Mouse (Mus musculus) gastrocnemius, postnatal 10 days (tissue): ENCODE measurements around the gene Ccdc142. TPM values are rescaled to one million over a fixed set of nuclear protein-coding genes. Genes with fewer than 3 reads are reported as not detected.

Source experiments
- DNase-seq: peaks from one replicate; pipeline ENCODE4 v3.0.0; 2021; ENCODE audit warnings: mixed read lengths
- microRNA-seq, 2 experiments: library from miRNA; unstranded; fragments of <30 nt; microRNA quantifications; one replicate each; pipeline ENCODE4 v1.2.0; 2021
- total RNA-seq, 2 experiments: library from RNA; stranded (reverse); gene quantifications; 2 replicates each; pipeline ENCODE4 v1.2.3; 2021

Gene Ccdc142
- total RNA-seq, 2 experiments from 2014 or later = 0.19 to 1.2 TPM

DNA sequence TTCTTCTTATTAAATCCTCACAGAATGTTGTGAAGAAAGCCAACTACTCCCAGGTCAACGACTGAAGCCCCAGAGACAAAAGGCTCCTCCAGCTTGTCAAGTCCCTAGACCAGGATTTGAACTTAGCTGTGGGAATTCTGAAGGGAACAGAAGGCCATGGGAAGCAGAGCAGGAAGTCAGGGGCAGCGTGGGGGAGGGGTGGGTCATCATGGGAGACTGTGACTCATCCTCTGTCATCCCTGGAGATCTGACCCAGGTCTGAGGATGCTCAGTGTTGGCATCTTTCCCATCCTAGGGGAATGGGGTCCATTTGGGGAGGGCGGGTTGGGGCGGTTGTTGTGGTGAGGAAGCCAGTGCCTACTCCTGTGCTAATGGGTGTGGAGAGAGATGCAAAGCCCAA is 40.2 kb downstream of the Ccdc142 start:
- DNase-seq = no peak

- DNase-seq = no peak
Measured at GRCm38 (mm10) chr6:83142211-83142731, 40.9 kb downstream of the Ccdc142 start.

GRCm38 (mm10) chr6:83142886-83143285 is 41.5 kb downstream of the Ccdc142 start:
- DNase-seq = no peak

DNA sequence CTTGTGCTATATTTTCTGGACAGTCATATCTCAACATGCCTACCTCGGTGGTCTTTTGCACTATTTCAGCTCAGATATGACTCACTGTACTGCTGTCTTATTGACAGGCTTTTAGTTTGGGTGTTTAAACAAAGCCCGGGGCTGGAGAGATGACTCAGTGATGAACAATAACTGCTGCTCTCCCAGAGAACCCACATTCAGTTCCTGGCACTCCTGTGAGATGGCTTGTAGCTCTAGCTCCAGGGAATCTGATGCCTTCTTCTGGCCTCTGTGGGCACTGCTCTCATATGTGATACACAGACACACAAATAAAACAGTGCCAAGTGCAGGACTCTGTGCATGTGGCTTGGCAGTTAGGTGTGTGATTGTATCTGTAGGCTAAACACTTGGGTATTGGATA is 43.8 kb downstream of the Ccdc142 start:
- DNase-seq = no peak

DNA sequence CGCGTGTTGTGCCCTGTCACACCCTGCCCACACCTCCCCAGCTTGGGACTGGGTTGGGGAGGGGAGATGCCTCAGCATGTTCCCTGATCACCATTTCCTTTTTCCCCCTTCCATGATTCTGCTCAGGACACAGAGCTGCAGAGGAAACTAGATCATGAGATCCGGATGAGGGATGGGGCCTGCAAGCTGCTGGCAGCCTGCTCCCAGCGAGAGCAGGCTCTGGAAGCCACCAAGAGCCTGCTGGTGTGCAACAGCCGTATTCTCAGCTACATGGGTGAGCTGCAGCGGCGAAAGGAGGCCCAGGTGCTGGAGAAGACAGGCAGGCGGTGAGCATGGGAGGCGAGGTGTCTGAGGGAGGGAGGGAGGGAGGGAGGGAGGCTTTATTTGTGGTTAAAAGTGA is 44.4 kb downstream of the Ccdc142 start:
- DNase-seq = no peak

GRCm38 (mm10) chr6:83147280-83147679 is 45.9 kb downstream of the Ccdc142 start:
- DNase-seq = no peak

- DNase-seq = no peak
Measured at GRCm38 (mm10) chr6:83151721-83152120, 50.3 kb downstream of the Ccdc142 start.

GRCm38 (mm10) chr6:83153038-83153437 is 51.6 kb downstream of the Ccdc142 start:
- no peak for DNase-seq

DNA sequence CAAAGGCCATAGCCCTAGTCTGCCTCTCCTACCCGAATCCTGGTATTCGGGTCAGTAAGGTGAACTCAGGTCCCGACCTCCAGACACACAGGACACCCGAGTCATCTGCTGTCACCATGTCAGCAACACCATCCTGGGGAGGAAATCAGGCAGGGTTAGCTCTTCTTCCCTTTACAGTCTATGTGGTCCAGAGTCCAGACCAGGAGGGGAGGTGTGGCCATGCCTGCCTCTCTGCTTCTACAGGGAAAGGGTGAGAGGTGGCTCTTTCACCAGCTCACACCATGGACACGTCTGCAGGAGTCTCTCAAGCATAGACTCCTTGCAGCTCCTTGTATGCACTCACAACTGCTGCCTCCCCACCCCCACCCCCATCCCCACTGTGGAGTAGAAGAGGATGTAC is 52.1 kb downstream of the Ccdc142 start:
- no peak for DNase-seq

GRCm38 (mm10) chr6:83155552-83156238 is 54.3 kb downstream of the Ccdc142 start:
- DNase-seq = peak; percentile 44

DNA sequence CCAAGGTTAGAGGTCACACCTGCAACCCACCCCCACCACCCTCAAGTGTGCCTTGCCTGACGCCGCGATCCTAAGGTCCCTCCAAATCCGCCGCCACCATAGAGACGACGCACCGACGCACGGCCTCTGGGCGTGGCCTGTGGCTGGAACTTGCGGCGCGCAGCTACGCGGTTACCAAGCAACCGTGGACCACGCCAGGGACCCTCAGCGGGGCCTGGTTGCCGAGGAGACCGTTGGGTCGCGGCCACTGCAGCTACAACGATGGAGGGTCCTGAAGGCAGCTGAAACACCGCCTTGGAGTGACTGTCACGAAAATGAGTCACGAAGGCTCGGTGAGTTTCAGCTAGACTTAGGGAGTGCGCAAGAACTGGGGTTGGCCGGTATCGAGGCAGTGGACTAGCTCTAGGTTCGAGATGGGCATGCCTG is 54.9 kb downstream of the Ccdc142 start, which contains the start of the genes Wdr54 and 1700003E16Rik:
Gene Wdr54, minus strand, starts transcription at position 139 of the 426 bp plus-strand sequence.
Gene 1700003E16Rik, plus strand, starts transcription at position 146 of the 426 bp plus-strand sequence.
- DNase-seq = peak; percentile 48

Small RNAs within 50 kb of the gene (microRNA-seq; reads per million reads assigned to microRNA genes)
- 0 reads per million in 2 experiments for gene Mir3470a

Other genes starting within 250 kb of the Ccdc142 start
- under 1 TPM; 0.47 to 0.49 TPM for gene Sema4f, start 161.8 kb upstream of the Ccdc142 start, total RNA-seq
- under 1 TPM in 1 of 2 experiments, not detected in 1; 0.49 TPM for gene M1ap, start 154.7 kb upstream of the Ccdc142 start, total RNA-seq
- gene Dok1, start 68.1 kb upstream of the Ccdc142 start, total RNA-seq = 10 to 100 TPM in 1 of 2 experiments, 1 to 10 TPM in 1; 6.2 to 10.7 TPM
- 10 to 100 TPM; 10.5 to 11.9 TPM for gene Loxl3, start 67.4 kb upstream of the Ccdc142 start, total RNA-seq
- gene Aup1, start 47.1 kb upstream of the Ccdc142 start, total RNA-seq = 10 to 100 TPM; 66.9 to 70.7 TPM
- gene Htra2, start 46.3 kb upstream of the Ccdc142 start, total RNA-seq = 10 to 100 TPM; 23.8 to 28.4 TPM
- under 1 TPM; 0.42 to 0.65 TPM for gene Dqx1, start 43.8 kb upstream of the Ccdc142 start, total RNA-seq
- gene Tlx2, start 31.3 kb upstream of the Ccdc142 start, total RNA-seq = not detected
- 1 to 10 TPM; 5.5 to 8.5 TPM for gene Pcgf1, start 23.7 kb upstream of the Ccdc142 start, total RNA-seq
- 1 to 10 TPM in 1 of 2 experiments, under 1 TPM in 1; 0.33 to 1.3 TPM for gene Lbx2, start 15.2 kb upstream of the Ccdc142 start, total RNA-seq
- gene Gm42688, start within 50 bp of the Ccdc142 start, total RNA-seq = 1 to 10 TPM; 1.4 to 2.3 TPM
- gene Mrpl53, start 7.4 kb downstream of the Ccdc142 start, total RNA-seq = 100 to 1,000 TPM; 101 to 114 TPM
- gene Mogs, start 13.9 kb downstream of the Ccdc142 start, total RNA-seq = 10 to 100 TPM; 11.0 to 15.7 TPM
- gene Wbp1, start 20.0 kb downstream of the Ccdc142 start, total RNA-seq = 10 to 100 TPM; 48.0 to 52.3 TPM
- gene Ino80b, start 23.8 kb downstream of the Ccdc142 start, total RNA-seq = 10 to 100 TPM; 13.1 to 15.2 TPM
- 10 to 100 TPM; 22.3 to 24.5 TPM for gene Rtkn, start 33.9 kb downstream of the Ccdc142 start, total RNA-seq
- gene Wdr54, start 54.8 kb downstream of the Ccdc142 start, total RNA-seq = 1 to 10 TPM in 1 of 2 experiments, under 1 TPM in 1; 0.43 to 1.4 TPM
- gene 1700003E16Rik, start 54.8 kb downstream of the Ccdc142 start, total RNA-seq = under 1 TPM in 1 of 2 experiments, not detected in 1; 0.23 TPM
- gene Dctn1, start 64.3 kb downstream of the Ccdc142 start, total RNA-seq = 100 to 1,000 TPM; 126 to 132 TPM
- under 1 TPM in 1 of 2 experiments, not detected in 1; 0.05 TPM for gene Slc4a5, start 118.2 kb downstream of the Ccdc142 start, total RNA-seq
- 1 to 10 TPM; 5.0 to 8.0 TPM for gene Mthfd2, start 224.3 kb downstream of the Ccdc142 start, total RNA-seq
- gene Mob1a, start 224.4 kb downstream of the Ccdc142 start, total RNA-seq = 10 to 100 TPM; 19.7 to 26.0 TPM
- gene Bola3, start 247.5 kb downstream of the Ccdc142 start, total RNA-seq = 100 to 1,000 TPM; 175 to 186 TPM